Mouse (Mus musculus) hindbrain, embryonic 14.5 days (tissue): ENCODE data around the gene Lmo1. TPM values are rescaled to one million over a fixed set of nuclear protein-coding genes. Genes with fewer than 3 reads are reported as not detected.
"Not testable (repeated sequence)": the region's sequence is repeated elsewhere in the genome, so short reads cannot be mapped to it uniquely, and the experiment has no call there.

Experiments
- ATAC-seq: fragments of 200-750 bp; cut with Nextera tagmentation; 2 replicates; pipeline ENCODE4 v1.8.0; 2017; ENCODE audit warnings: moderate number of reproducible peaks, mild to moderate bottlenecking, moderate TSS enrichment, moderate library complexity; ENCODE audit not compliant: low FRiP score
- DNase-seq: peaks from one replicate; pipeline ENCODE4 v3.0.0-alpha.2; 2015; ENCODE audit warnings: low spot score
- H3K27ac ChIP-seq: fragments of 300-500 bp; sonication (generic); 2 replicates; pipeline ENCODE4 v1.5.1; 2014; ENCODE audit warnings: mild to moderate bottlenecking, moderate library complexity
- H3K27me3 ChIP-seq: fragments of 300-500 bp; sonication (generic); 2 replicates; pipeline ENCODE4 v1.6.1; 2014; ENCODE audit warnings: mild to moderate bottlenecking, low read length, mixed read lengths; ENCODE audit not compliant: control insufficient read depth, insufficient read depth
- H3K36me3 ChIP-seq: fragments of 300-500 bp; sonication (generic); replicated peaks from 2 replicates; pipeline ENCODE4 v1.6.1; 2014; ENCODE audit not compliant: control insufficient read depth, insufficient read depth
- H3K4me1 ChIP-seq: fragments of 300-500 bp; sonication (generic); replicated peaks from 2 replicates; pipeline ENCODE4 v1.6.1; 2014; ENCODE audit warnings: antibody characterized with exemption, low read length, mixed read lengths; ENCODE audit not compliant: control insufficient read depth, insufficient read depth
- H3K4me2 ChIP-seq: fragments of 300-500 bp; sonication (generic); replicated peaks from 2 replicates; pipeline ENCODE4 v1.6.1; 2014; ENCODE audit warnings: mild to moderate bottlenecking, moderate library complexity
- H3K4me3 ChIP-seq: fragments of 300-500 bp; sonication (generic); replicated peaks from 2 replicates; pipeline ENCODE4 v1.5.1; 2014; ENCODE audit warnings: mild to moderate bottlenecking, low read length
- H3K9ac ChIP-seq: fragments of 300-500 bp; sonication (generic); 2 replicates; pipeline ENCODE4 v1.6.1; 2014
- H3K9me3 ChIP-seq: fragments of 300-500 bp; sonication (generic); 2 replicates; pipeline ENCODE4 v1.6.1; 2016; ENCODE audit warnings: low read length; ENCODE audit not compliant: control insufficient read depth
- WGBS: fragments of 180-500 bp; shearing (Covaris S2); extraction: QIAGEN DNeasy Blood & Tissue Kit; methylation state at CpG from one replicate; pipeline ENCODE4 v1.1.7; 2014; 5-methylcytosine and 5-hydroxymethylcytosine counted together
- polyA plus RNA-seq: library from polyadenylated mRNA; unstranded; fragments of >200 nt; fragmentation: Nextera tagmentation; extraction: Ambion mirVana; gene quantifications from 2 replicates; pipeline ENCODE4 v1.2.1, GENCODE M21; 2014

The Lmo1 gene
- polyA plus RNA-seq, 1 experiment from 2014 or later, result 55.2 TPM

- peak; percentile 64 for ATAC-seq
- WGBS, result 9% methylated on average over 3 of the region's 3 CpGs
Measured at GRCm38 (mm10) chr7:109139405-109139804, 35.6 kb downstream of the Lmo1 start.

GRCm38 (mm10) chr7:109137441-109137840 is 37.6 kb downstream of the Lmo1 start:
- Histone ChIP-seq H3K27ac (no peak overlapping the region), H3K4me1 (peaks cover 8% of the 10 kb centered on the region), H3K4me2 (no peak overlapping the region), H3K9me3 (no peaks in the 10 kb centered on the region), H3K27me3 (no peaks in the 10 kb centered on the region), H3K36me3 (no peaks in the 10 kb centered on the region; the same call in 1 of the 2 replicates), H3K9ac (no peak overlapping the region), H3K4me3 (no peak overlapping the region)
- DNase-seq, result no peak
- no peak for ATAC-seq
- whole genome bisulfite sequencing, result 84% methylated on average over 8 of the region's 8 CpGs

More at GRCm38 (mm10) chr7:109139405-109139804, 35.6 kb downstream of the Lmo1 start:
- H3K4me3 ChIP-seq, result no peak overlapping the region
- H3K4me1 ChIP-seq, result peaks cover 16% of the 10 kb centered on the region
- H3K9me3 ChIP-seq, result no peaks in the 10 kb centered on the region
- H3K27me3 ChIP-seq, result no peaks in the 10 kb centered on the region
- no peaks in the 10 kb centered on the region; the same call in 1 of the 2 replicates for H3K36me3 ChIP-seq
- H3K27ac ChIP-seq, result no peak overlapping the region
- no peak overlapping the region for H3K9ac ChIP-seq
- H3K4me2 ChIP-seq, result no peak overlapping the region
- peak; percentile 91 for DNase-seq

GRCm38 (mm10) chr7:109131565-109131964 is 43.4 kb downstream of the Lmo1 start:
- ATAC-seq, result no peak
- no peaks in the 10 kb centered on the region for H3K4me1 ChIP-seq
- H3K9ac ChIP-seq, result no peak overlapping the region
- H3K9me3 ChIP-seq, result no peaks in the 10 kb centered on the region
- 68% methylated on average over 2 of the region's 2 CpGs for WGBS
- H3K27ac ChIP-seq, result no peak overlapping the region
- no peak for DNase-seq
- no peaks in the 10 kb centered on the region for H3K36me3 ChIP-seq
- H3K4me2 ChIP-seq, result no peak overlapping the region
- no peaks in the 10 kb centered on the region for H3K27me3 ChIP-seq
- H3K4me3 ChIP-seq, result no peak overlapping the region

- Histone ChIP-seq H3K27me3 (no peaks in the 10 kb centered on the region), H3K4me3 (no peak overlapping the region), H3K4me1 (no peaks in the 10 kb centered on the region), H3K36me3 (no peaks in the 10 kb centered on the region), H3K27ac (no peak overlapping the region), H3K4me2 (no peak overlapping the region), H3K9me3 (no peaks in the 10 kb centered on the region), H3K9ac (no peak overlapping the region)
- WGBS, result 75% methylated on average over 5 of the region's 5 CpGs
- no peak for DNase-seq
- ATAC-seq, result 0 out of 2 replicates have a peak, but pooled peaks have one; percentile 34
Measured at GRCm38 (mm10) chr7:109129946-109130686, 44.9 kb downstream of the Lmo1 start.

- no peak for DNase-seq
- no peaks in the 10 kb centered on the region for H3K4me1 ChIP-seq
- no peak overlapping the region for H3K9ac ChIP-seq
- no peak overlapping the region for H3K27ac ChIP-seq
- no peak overlapping the region for H3K4me3 ChIP-seq
- no peaks in the 10 kb centered on the region for H3K36me3 ChIP-seq
- H3K27me3 ChIP-seq, result no peaks in the 10 kb centered on the region
- H3K9me3 ChIP-seq, result no peaks in the 10 kb centered on the region
- H3K4me2 ChIP-seq, result no peak overlapping the region
- no peak for ATAC-seq
Measured at GRCm38 (mm10) chr7:109129442-109129841, 45.6 kb downstream of the Lmo1 start.

GRCm38 (mm10) chr7:109115929-109116328 is 59.1 kb downstream of the Lmo1 start:
- Histone ChIP-seq H3K27me3 (no peaks in the 10 kb centered on the region), H3K9ac (no peak overlapping the region; the same call in 1 of the 2 replicates), H3K9me3 (no peaks in the 10 kb centered on the region), H3K27ac (peak overlapping the region; percentile 70), H3K4me3 (no peak overlapping the region), H3K36me3 (no peaks in the 10 kb centered on the region), H3K4me1 (peaks cover 10% of the 10 kb centered on the region), H3K4me2 (no peak overlapping the region)
- ATAC-seq, result peak; percentile 60
- 33% methylated on average over 4 of the region's 4 CpGs for WGBS
- DNase-seq, result peak; percentile 20

GRCm38 (mm10) chr7:109115488-109115887 is 59.5 kb downstream of the Lmo1 start:
- peak overlapping the region; percentile 70 for H3K27ac ChIP-seq
- H3K27me3 ChIP-seq, H3K9me3 ChIP-seq, H3K4me3 ChIP-seq, H3K9ac ChIP-seq, DNase-seq, H3K36me3 ChIP-seq, H3K4me2 ChIP-seq: not testable (repeated sequence)
- H3K4me1 ChIP-seq, result peaks cover 10% of the 10 kb centered on the region
- 20% methylated on average over 1 of the region's 4 CpGs for WGBS
- peak; percentile 81; the same call in 1 of the 2 replicates for ATAC-seq

- 11% methylated on average over 10 of the region's 10 CpGs for whole genome bisulfite sequencing
- Histone ChIP-seq H3K36me3 (no peaks in the 10 kb centered on the region), H3K9ac (no peak overlapping the region), H3K27ac (peak overlapping the region; percentile 68), H3K4me2 (no peak overlapping the region; the same call in 1 of the 2 replicates), H3K9me3 (no peaks in the 10 kb centered on the region), H3K4me3 (no peak overlapping the region), H3K27me3 (no peaks in the 10 kb centered on the region), H3K4me1 (peaks cover 12% of the 10 kb centered on the region)
- ATAC-seq (peak; percentile 74), DNase-seq (peak; percentile 56)
Measured at GRCm38 (mm10) chr7:109114950-109115349, 60.1 kb downstream of the Lmo1 start.

GRCm38 (mm10) chr7:109111000-109111399 is 64.0 kb downstream of the Lmo1 start:
- WGBS, result 43% methylated on average over 5 of the region's 5 CpGs
- H3K4me3 ChIP-seq, result no peak overlapping the region
- H3K4me1 ChIP-seq, result peaks cover 10% of the 10 kb centered on the region
- H3K9me3 ChIP-seq, result no peaks in the 10 kb centered on the region
- ATAC-seq (peak; percentile 47; the same call in 1 of the 2 replicates), DNase-seq (no peak)
- H3K9ac ChIP-seq, result no peak overlapping the region
- no peaks in the 10 kb centered on the region for H3K27me3 ChIP-seq
- no peak overlapping the region for H3K4me2 ChIP-seq
- no peaks in the 10 kb centered on the region for H3K36me3 ChIP-seq
- H3K27ac ChIP-seq, result no peak overlapping the region; the same call in none of the 2 replicates
